Mouse (Mus musculus) c-Kit-positive CD71-negative TER-119-negative erythroid progenitor cells, embryonic 14.5 days (primary cell): Measurements from ENCODE around the gene Ptpre.
"Not testable (repeated sequence)": the region's sequence is repeated elsewhere in the genome, so short reads cannot be mapped to it uniquely, and the experiment has no call there.

Experiments
- DNase-seq: peaks from one replicate; pipeline ENCODE4 v3.0.0-alpha.2; 2013; ENCODE audit warnings: low read depth

Ptpre gene

GRCm38 (mm10) chr7:135534548-135535189 lies 2.6 kb upstream of the Ptpre start:
- DNase-seq = no peak

GRCm38 (mm10) chr7:135535908-135536307 lies 1.4 kb upstream of the Ptpre start:
- DNase-seq = no peak

GRCm38 (mm10) chr7:135537948-135538741 lies 864 bp downstream of the Ptpre start:
- no peak for DNase-seq

GRCm38 (mm10) chr7:135539429-135539828 lies 2.1 kb downstream of the Ptpre start:
- no peak for DNase-seq

GRCm38 (mm10) chr7:135542235-135542634 lies 5.0 kb downstream of the Ptpre start:
- DNase-seq = no peak

- DNase-seq = no peak
These were observed 5.8 kb downstream of the Ptpre start for GRCm38 (mm10) chr7:135543033-135543432.

GRCm38 (mm10) chr7:135544321-135544720 lies 7.0 kb downstream of the Ptpre start:
- DNase-seq = no peak

- no peak for DNase-seq
These were observed 8.7 kb downstream of the Ptpre start for GRCm38 (mm10) chr7:135545957-135546356.

- DNase-seq = no peak
These were observed 9.2 kb downstream of the Ptpre start for GRCm38 (mm10) chr7:135546530-135546929.

- DNase-seq = no peak
These were observed 11.2 kb downstream of the Ptpre start for GRCm38 (mm10) chr7:135548434-135548833.

- DNase-seq = no peak
These were observed 14.3 kb downstream of the Ptpre start for GRCm38 (mm10) chr7:135551547-135551946.

- DNase-seq = no peak
These were observed 16.3 kb downstream of the Ptpre start for GRCm38 (mm10) chr7:135553550-135553949.

- no peak for DNase-seq
These were observed 19.6 kb downstream of the Ptpre start for GRCm38 (mm10) chr7:135556663-135557402.

GRCm38 (mm10) chr7:135560280-135560679 lies 23.0 kb downstream of the Ptpre start:
- no peak for DNase-seq

GRCm38 (mm10) chr7:135564022-135564421 lies 26.7 kb downstream of the Ptpre start:
- no peak for DNase-seq

GRCm38 (mm10) chr7:135566013-135566412 lies 28.7 kb downstream of the Ptpre start:
- DNase-seq = no peak

GRCm38 (mm10) chr7:135567582-135567981 lies 30.3 kb downstream of the Ptpre start:
- DNase-seq = no peak

- no peak for DNase-seq
These were observed 31.3 kb downstream of the Ptpre start for GRCm38 (mm10) chr7:135568550-135568949.

- no peak for DNase-seq
These were observed 34.1 kb downstream of the Ptpre start for GRCm38 (mm10) chr7:135571392-135571791.

GRCm38 (mm10) chr7:135571951-135572559 lies 34.8 kb downstream of the Ptpre start:
- DNase-seq = no peak

GRCm38 (mm10) chr7:135575319-135576069 lies 38.2 kb downstream of the Ptpre start:
- DNase-seq = not testable (repeated sequence)

GRCm38 (mm10) chr7:135576329-135576728 lies 39.0 kb downstream of the Ptpre start:
- DNase-seq = no peak
